Mouse (Mus musculus) adrenal gland, postnatal 25 days (tissue): ENCODE measurements around the gene Baiap2l1. TPM values are rescaled to one million over a fixed set of nuclear protein-coding genes. Genes with fewer than 3 reads are reported as not detected.
"Not testable (repeated sequence)": the region's sequence is repeated elsewhere in the genome, so short reads cannot be mapped to it uniquely, and the experiment has no call there.

Experiments used
- DNase-seq: peaks from one replicate; pipeline ENCODE4 v3.0.0; 2021; ENCODE audit warnings: mixed read lengths
- total RNA-seq: library from RNA; stranded (reverse); gene quantifications from 2 replicates; pipeline ENCODE4 v1.2.3, GENCODE M21; 2021

Baiap2l1 gene
- total RNA-seq, 1 experiment from 2014 or later: 8.0 TPM

GRCm38 (mm10) chr5:144351185-144351584 lies 6.7 kb downstream of the Baiap2l1 start:
- DNase-seq: no peak

GRCm38 (mm10) chr5:144344592-144344991 lies 13.3 kb downstream of the Baiap2l1 start:
- DNase-seq: no peak

GRCm38 (mm10) chr5:144341085-144341484 lies 16.8 kb downstream of the Baiap2l1 start:
- DNase-seq: no peak

- no peak for DNase-seq
Observed at GRCm38 (mm10) chr5:144338787-144339186, 19.1 kb downstream of the Baiap2l1 start.

DNA sequence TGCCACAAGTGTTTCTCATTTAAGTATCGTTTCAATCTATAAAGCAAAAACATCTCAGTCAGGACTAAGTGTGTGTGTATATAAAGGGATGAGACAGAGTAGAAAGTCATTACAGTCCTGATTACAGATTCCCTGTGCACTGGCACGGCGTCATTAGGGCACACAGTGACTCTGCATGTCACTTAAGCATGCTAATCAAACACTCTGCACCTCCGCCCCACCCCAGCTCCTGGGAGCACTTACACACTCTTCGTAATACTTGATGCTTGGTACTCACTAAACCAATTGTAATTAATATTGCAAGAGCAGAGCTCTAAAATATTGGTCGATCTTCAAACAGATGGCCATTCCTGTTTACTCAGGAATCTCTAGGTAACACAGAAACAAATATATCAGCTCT lies 22.6 kb downstream of the Baiap2l1 start:
- DNase-seq: not testable (repeated sequence)

DNA sequence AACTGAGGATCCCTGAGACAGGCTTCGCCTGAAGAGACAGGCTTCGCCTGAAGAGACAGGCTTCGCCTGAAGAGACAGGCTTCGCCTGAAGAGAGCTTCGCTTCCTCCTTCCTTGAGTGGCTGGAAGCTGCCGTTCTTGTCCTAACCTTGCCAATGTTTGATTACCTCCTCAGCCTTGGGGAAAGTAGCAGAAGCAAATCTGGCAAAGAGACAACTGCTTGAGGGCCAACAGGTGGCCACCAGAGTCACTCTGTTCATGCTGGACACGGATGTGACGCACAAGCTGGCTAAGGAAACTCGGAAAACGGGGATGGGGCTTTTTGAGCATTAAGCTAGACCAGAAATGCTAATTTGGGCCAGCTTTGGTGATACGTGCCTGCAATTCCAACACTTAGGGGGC lies 23.9 kb downstream of the Baiap2l1 start:
- DNase-seq: no peak

DNA sequence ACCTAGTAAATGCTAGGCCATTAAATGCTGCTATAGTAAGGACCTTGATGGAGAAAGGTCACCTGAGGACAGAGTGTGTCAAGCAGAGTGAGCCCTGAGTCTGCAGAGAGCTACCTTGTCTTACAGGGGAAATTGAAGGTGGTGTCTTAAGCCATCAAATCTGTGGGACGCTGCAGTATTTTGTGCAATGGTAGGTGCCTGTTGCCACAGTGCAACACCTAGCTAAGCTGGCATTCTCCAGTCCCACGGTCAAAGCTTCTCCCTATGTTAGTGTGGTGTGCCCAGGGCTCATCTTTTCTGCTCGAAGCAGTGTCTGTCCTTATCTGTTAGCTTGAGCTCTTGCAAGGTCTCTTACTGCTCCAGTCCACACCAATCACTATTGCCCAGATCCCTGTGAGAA lies 35.2 kb downstream of the Baiap2l1 start:
- no peak for DNase-seq

GRCm38 (mm10) chr5:144321681-144322080 lies 36.2 kb downstream of the Baiap2l1 start:
- peak; percentile 45 for DNase-seq

DNA sequence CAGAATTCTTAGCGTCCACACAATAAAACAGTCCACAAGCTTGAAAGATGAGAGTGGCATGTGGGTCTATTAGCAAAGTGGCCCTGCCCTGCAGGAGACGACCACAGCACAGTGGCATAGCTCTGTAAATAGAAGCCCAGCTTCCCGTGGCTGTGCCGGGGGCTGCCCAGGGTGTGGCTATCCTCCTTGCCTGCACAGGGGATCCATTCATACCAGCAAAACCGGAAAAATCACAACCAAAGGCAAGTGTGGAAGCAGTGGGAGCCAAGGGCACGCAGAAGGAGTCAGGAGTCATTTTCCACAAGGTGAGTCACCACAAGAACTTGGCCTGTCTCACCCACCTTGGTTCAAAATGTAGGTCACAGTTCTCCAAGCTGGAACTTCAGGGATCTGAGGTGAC lies 39.6 kb downstream of the Baiap2l1 start:
- no peak for DNase-seq

GRCm38 (mm10) chr5:144317426-144317825 lies 40.5 kb downstream of the Baiap2l1 start:
- DNase-seq: no peak

GRCm38 (mm10) chr5:144316442-144316841 lies 41.5 kb downstream of the Baiap2l1 start:
- DNase-seq: no peak

DNA sequence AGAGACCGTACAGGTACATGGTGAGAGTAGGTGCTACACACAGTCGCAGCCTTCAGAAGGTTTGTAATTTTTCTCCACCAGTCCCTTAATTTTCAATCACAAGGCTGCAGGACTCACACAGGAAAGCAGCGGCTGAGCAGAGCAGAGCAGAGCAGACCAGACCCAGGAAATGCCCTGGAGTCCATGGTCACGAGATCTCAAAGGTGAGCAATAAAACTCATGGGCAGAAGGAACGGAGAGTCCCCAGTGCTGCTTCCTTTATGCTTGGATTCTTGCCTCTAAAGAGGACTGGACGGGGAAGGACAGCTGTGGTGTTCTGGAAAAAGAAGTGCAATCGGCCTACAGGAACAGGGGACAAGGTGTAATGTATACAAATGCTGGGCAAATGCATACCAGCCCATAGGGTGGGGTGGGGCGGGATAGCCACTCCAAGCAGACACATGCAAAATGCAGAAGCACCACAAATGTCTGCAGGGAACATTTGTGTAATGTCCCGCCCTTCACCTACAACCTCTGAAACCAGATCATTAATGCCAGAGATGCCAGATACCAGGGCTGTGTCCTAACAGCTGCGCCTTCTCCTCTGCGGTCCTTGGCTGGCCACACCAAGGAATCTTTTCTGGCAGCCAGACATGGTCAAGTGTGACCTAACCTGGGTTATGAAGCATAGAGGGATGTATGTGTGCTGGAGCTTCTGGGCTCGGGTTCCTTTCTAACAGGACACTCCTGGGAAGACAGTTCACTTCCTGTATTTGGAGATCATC lies 43.0 kb downstream of the Baiap2l1 start:
- DNase-seq: no peak

- DNase-seq: peak; percentile 16
Observed at GRCm38 (mm10) chr5:144313335-144313734, 44.6 kb downstream of the Baiap2l1 start.

DNA sequence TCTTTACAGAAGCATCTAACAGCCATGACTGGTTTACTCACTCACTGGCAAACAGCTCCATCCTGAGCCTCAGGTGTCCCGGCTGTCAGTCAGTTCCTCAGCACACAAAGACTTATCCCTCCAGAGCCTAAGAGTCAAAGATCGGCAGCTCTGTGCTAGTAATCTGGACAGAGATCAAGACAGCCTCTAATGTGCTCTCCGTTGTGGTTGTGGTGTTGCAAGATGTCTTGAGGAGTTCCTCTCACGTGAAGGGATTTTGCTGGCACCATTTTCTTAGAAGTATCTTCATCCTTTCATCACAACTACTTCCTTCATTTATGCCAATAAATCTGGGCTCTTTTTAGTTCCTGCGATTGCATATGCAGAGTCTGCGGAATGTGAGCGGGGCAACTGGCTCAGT lies 45.7 kb downstream of the Baiap2l1 start:
- no peak for DNase-seq

GRCm38 (mm10) chr5:144308929-144309328 lies 49.0 kb downstream of the Baiap2l1 start:
- DNase-seq: no peak

- no peak for DNase-seq
Observed at GRCm38 (mm10) chr5:144303071-144303470, 54.8 kb downstream of the Baiap2l1 start.

GRCm38 (mm10) chr5:144296090-144296604 lies 61.8 kb downstream of the Baiap2l1 start:
- no peak for DNase-seq

DNA sequence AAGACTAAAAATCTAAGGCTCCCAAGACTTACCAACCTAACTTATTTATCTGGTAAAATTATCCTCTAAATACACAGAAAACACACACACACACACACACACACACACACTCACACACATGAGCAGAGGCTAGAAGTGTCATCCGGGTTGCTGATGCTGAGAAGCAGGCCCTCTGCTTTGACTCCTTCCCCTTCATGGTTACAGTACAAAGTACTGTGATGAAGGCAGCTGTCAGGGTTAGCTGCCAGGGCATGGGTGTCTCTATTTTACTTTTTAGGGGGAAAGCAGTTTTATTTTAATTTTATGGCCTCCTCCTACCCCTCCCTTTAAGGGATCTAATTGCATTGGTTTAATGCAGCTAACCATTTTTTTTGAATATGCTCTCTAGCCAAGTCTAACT lies 62.6 kb downstream of the Baiap2l1 start:
- no peak for DNase-seq

GRCm38 (mm10) chr5:144294908-144295307 lies 63.0 kb downstream of the Baiap2l1 start:
- DNase-seq: no peak

DNA sequence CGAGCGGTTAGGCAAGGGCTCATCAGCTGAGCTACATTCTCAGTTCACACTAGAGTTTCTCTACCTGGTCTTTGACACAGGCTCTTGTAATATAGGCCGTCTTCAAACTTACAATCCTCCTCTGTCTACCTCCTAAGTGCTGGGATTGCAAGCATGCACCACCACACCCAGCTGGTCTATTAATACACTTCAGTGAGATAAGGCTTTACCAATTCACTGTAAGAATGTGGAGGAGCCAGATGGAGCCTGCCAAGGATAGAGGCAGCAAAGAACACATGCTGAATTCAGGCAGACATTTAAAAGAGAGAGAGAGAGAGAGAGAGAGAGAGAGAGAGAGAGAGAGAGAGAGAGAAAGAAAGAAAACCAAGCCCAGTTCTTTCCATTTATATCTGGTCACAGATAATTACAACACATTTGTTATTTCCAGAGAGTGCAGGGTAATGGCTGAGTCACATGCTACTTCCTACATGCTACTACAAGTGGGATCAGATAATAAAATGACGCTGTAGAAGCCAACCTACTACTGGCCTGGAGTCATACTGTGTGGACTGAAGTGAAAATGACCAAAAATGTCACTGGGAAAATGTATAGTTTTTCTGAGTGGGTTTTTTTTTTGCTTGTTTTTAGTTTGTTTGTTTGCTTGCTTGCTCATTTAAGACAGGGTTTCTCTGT lies 68.0 kb downstream of the Baiap2l1 start:
- no peak for DNase-seq

DNA sequence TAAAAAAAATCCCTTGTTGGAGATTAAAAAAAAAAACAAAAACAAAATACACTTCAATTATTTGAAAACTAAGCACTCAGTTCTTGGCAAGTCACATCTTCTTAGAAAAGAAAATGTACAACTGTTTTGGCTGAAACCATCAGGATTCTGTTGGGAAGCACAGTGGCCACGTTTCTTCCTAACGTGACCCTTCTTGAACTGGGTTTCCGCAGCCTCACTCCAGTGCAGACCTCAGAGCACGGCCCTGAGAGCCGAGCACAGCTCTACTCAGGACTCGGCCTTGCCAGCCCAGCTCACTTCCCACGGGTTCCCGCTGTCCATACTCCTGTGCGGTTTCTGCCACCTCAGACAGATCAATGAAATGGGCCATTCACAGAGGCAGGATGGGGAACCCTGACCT lies 69.5 kb downstream of the Baiap2l1 start:
- DNase-seq: no peak

GRCm38 (mm10) chr5:144287267-144287820 lies 70.6 kb downstream of the Baiap2l1 start:
- no peak for DNase-seq

DNA sequence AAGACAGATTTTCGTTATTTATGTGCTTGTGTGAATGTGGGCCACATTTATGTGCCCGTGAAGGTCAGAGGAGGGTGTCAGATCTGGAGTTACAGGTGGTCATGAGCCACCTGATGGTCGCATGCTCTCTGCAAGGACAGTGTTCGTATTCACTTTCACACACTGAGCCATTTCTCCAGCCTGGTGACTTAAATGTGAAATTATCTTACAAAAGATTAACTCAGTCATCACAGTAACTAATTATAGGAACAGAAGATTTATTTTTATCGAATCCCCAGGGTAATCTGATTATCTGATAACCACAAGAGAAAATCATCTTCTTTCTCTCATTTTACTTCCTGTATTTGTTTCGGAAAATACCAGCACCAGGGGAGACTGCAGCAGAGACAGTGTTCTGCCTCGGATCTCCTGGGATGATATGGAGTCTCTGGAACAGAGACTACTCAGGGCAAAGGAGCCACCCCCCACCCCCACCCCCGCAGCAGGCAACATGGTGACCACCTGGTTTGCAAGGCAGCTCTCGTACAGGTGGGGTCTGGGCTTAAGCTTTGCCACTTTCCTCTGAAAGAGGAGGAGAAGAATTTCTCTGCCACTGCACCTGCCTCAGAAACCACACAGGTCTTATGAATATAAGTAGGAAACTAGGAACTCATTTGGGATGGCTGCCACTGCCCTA lies 71.2 kb downstream of the Baiap2l1 start:
- DNase-seq: no peak
